Mouse (Mus musculus) midbrain, embryonic 16.5 days (tissue): Measurements from ENCODE around the gene Zfp507. TPM values are rescaled to one million over a fixed set of nuclear protein-coding genes. Genes with fewer than 3 reads are reported as not detected.
A peak's percentile ranks its signal among the peaks of the same experiment; 100 is the strongest.

Source experiments
- ATAC-seq: fragments of 200-750 bp; cut with Nextera tagmentation; 2 replicates; pipeline ENCODE4 v1.8.0; 2017; ENCODE audit warnings: moderate TSS enrichment
- H3K27ac ChIP-seq: fragments of 300-500 bp; sonication (generic); 2 replicates; pipeline ENCODE4 v1.5.1; 2014; ENCODE audit warnings: mild to moderate bottlenecking, low read length, mixed read lengths
- H3K27me3 ChIP-seq: fragments of 300-500 bp; sonication (generic); 2 replicates; pipeline ENCODE4 v1.6.1; 2014; ENCODE audit warnings: low read depth, low read length, mixed read lengths; ENCODE audit not compliant: control insufficient read depth, insufficient read depth
- H3K36me3 ChIP-seq: fragments of 300-500 bp; sonication (generic); 2 replicates; pipeline ENCODE4 v1.6.1; 2014; ENCODE audit warnings: mild to moderate bottlenecking, low read length, moderate library complexity, mixed read lengths; ENCODE audit not compliant: control insufficient read depth, insufficient read depth
- H3K4me1 ChIP-seq: fragments of 300-500 bp; sonication (generic); 2 replicates; pipeline ENCODE4 v1.6.1; 2014; ENCODE audit warnings: mild to moderate bottlenecking, low read length, mixed read lengths; ENCODE audit not compliant: control insufficient read depth, insufficient read depth
- H3K4me2 ChIP-seq: fragments of 300-500 bp; sonication (generic); 2 replicates; pipeline ENCODE4 v1.6.1; 2014; ENCODE audit warnings: mild to moderate bottlenecking, low read length, mixed read lengths
- H3K4me3 ChIP-seq: fragments of 300-500 bp; sonication (generic); 2 replicates; pipeline ENCODE4 v1.5.1; 2014; ENCODE audit warnings: low read depth, mild to moderate bottlenecking, low read length, moderate library complexity, mixed read lengths
- H3K9ac ChIP-seq: fragments of 300-500 bp; sonication (generic); 2 replicates; pipeline ENCODE4 v1.6.1; 2014; ENCODE audit warnings: low read depth, low read length, mixed read lengths
- H3K9me3 ChIP-seq: fragments of 300-500 bp; sonication (generic); replicated peaks from 2 replicates; pipeline ENCODE4 v1.6.1; 2014; ENCODE audit warnings: mild to moderate bottlenecking, low read length, mixed read lengths; ENCODE audit not compliant: control insufficient read depth, poor library complexity, severe bottlenecking
- WGBS: fragments of 180-500 bp; shearing (Covaris S2); extraction: QIAGEN DNeasy Blood & Tissue Kit; methylation state at CpG from one replicate; pipeline ENCODE4 v1.1.7; 2014; 5-methylcytosine and 5-hydroxymethylcytosine counted together
- polyA plus RNA-seq: library from polyadenylated mRNA; unstranded; fragments of >200 nt; fragmentation: Nextera tagmentation; extraction: Ambion mirVana; gene quantifications from 2 replicates; pipeline ENCODE4 v1.2.1, GENCODE M21; 2015

Gene Zfp507
- polyA plus RNA-seq, 1 experiment from 2014 or later = 11.3 TPM

DNA sequence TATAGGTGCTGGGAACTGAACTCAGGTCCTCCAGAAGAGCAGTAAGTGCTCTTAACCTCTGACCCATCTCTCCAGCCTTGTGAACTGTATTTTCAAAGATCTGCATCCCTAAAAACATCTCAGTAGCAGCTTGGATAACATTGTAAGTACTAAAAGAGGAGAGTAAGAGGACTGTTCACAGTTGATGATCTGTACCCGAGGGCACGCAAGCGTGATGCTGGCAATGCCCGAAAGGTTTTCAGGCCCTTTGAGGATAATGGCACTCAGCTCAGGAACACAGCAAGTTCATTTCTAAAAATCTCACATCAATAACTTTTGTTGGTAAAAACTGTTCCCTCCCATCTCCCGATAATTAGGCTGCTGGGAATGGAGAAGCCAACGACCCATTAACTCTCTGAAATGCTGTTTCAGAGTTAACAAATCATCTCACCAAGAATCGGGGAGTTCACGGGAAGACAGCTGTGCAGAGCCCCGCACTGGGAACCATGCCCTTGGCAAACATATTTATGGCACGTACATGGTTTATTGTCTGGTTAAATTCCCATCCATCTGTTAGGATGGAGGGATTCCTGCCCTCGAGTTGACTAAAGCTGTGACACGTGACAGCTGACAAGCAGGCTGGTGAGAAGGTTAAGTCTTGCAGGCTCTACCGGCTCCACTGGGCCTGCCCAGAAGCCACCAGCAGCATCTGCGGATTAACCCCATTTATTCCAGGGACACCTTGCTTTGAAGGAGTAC lies 69.3 kb downstream of the Zfp507 start:
- Histone ChIP-seq H3K27ac (no peak overlapping the region), H3K4me2 (no peak overlapping the region), H3K27me3 (no peaks in the 10 kb centered on the region), H3K4me1 (no peaks in the 10 kb centered on the region; the same call in 1 of the 2 replicates), H3K4me3 (no peak overlapping the region), H3K9ac (no peak overlapping the region), H3K36me3 (peaks cover 5% of the 10 kb centered on the region; the same call in 1 of the 2 replicates), H3K9me3 (no peaks in the 10 kb centered on the region; the same call in 1 of the 2 replicates)
- 64% methylated on average over 14 of the region's 14 CpGs for WGBS
- no peak for ATAC-seq

DNA sequence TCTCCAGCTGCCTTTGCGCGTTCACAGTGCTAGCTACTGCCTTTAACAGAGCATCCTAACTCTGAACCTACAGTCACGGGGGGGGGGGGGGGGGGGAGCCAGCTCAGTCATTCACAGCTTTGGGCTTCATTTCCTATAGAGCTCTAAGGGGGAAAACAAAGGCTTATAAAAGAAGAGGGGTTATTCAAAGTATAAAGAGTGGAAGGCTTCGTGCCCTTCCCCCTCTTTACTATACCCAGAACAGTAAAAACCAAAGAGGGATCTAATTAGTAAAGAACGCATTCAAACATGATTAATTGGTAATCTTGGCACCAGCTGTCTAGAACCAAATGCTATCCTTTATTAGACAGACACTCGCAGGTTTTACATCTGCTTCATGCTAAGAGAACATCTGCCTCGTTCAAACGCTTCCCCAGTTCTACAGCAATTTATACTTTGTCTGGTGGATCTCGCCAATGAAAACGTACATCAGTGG lies 70.2 kb downstream of the Zfp507 start:
- 0 out of 2 replicates have a peak, but pooled peaks have one; percentile 25 for ATAC-seq
- H3K27ac ChIP-seq = no peak overlapping the region

GRCm38 (mm10) chr7:35729621-35730031 lies 73.2 kb downstream of the Zfp507 start:
- peak; percentile 28; the same call in 1 of the 2 replicates for ATAC-seq
- no peak overlapping the region for H3K4me3 ChIP-seq
- H3K36me3 ChIP-seq = peaks cover 14% of the 10 kb centered on the region; the same call in 1 of the 2 replicates
- no peak overlapping the region for H3K9ac ChIP-seq
- no peaks in the 10 kb centered on the region for H3K27me3 ChIP-seq
- no peaks in the 10 kb centered on the region; the same call in 1 of the 2 replicates for H3K4me1 ChIP-seq
- H3K27ac ChIP-seq = no peak overlapping the region
- WGBS = 83% methylated on average over 9 of the region's 9 CpGs
- H3K4me2 ChIP-seq = no peak overlapping the region
- no peaks in the 10 kb centered on the region; the same call in 1 of the 2 replicates for H3K9me3 ChIP-seq

More for the DNA sequence above, 70.2 kb downstream of the Zfp507 start:
- 69% methylated on average over 9 of the region's 10 CpGs for WGBS
- H3K4me1 ChIP-seq = no peaks in the 10 kb centered on the region; the same call in 1 of the 2 replicates
- no peak overlapping the region for H3K9ac ChIP-seq
- no peak overlapping the region for H3K4me3 ChIP-seq
- no peaks in the 10 kb centered on the region; the same call in 1 of the 2 replicates for H3K9me3 ChIP-seq
- H3K4me2 ChIP-seq = no peak overlapping the region
- H3K27me3 ChIP-seq = no peaks in the 10 kb centered on the region
- H3K36me3 ChIP-seq = peaks cover 11% of the 10 kb centered on the region; the same call in 1 of the 2 replicates

- H3K36me3 ChIP-seq = peaks cover 18% of the 10 kb centered on the region
- ATAC-seq = no peak
- no peak overlapping the region for H3K27ac ChIP-seq
- no peak overlapping the region for H3K4me2 ChIP-seq
- no peak overlapping the region for H3K4me3 ChIP-seq
- WGBS = 99% methylated on average over 12 of the region's 12 CpGs
- no peak overlapping the region for H3K9ac ChIP-seq
- no peaks in the 10 kb centered on the region; the same call in 1 of the 2 replicates for H3K9me3 ChIP-seq
- H3K27me3 ChIP-seq = no peaks in the 10 kb centered on the region
- H3K4me1 ChIP-seq = no peaks in the 10 kb centered on the region; the same call in 1 of the 2 replicates
These were observed 74.4 kb downstream of the Zfp507 start for GRCm38 (mm10) chr7:35728376-35728775.

- Histone ChIP-seq H3K9ac (no peak overlapping the region), H3K4me2 (no peak overlapping the region), H3K4me3 (no peak overlapping the region), H3K9me3 (no peaks in the 10 kb centered on the region), H3K36me3 (peaks cover 29% of the 10 kb centered on the region), H3K27ac (no peak overlapping the region), H3K27me3 (no peaks in the 10 kb centered on the region), H3K4me1 (no peaks in the 10 kb centered on the region)
- ATAC-seq = no peak
- WGBS = 95% methylated on average over 2 of the region's 2 CpGs
These were observed 79.8 kb downstream of the Zfp507 start for GRCm38 (mm10) chr7:35723035-35723434.

Other genes with a start within 250 kb of the Zfp507 start
- gene Nudt19, start 246.7 kb downstream of the Zfp507 start, polyA plus RNA-seq = 93.0 and 102 TPM in 2 replicates
- gene Rgs9bp, start 217.4 kb downstream of the Zfp507 start, polyA plus RNA-seq = 0.04 and 0.06 TPM in 2 replicates
- 18.4 and 19.0 TPM in 2 replicates for gene Ankrd27, start 216.8 kb downstream of the Zfp507 start, polyA plus RNA-seq
- 233 and 236 TPM in 2 replicates for gene Pdcd5, start 155.5 kb downstream of the Zfp507 start, polyA plus RNA-seq
- gene Dpy19l3, start 48.5 kb downstream of the Zfp507 start, polyA plus RNA-seq = 42.4 and 44.6 TPM in 2 replicates